Mouse (Mus musculus) spleen, adult 2 months (tissue): ENCODE data around the gene Gm20388.

Experiments used
- CTCF ChIP-seq: fragments of 200-500 bp; IDR thresholded peaks from 2 replicates; pipeline ENCODE4 v1.5.1; 2011; ENCODE audit warnings: mild to moderate bottlenecking, inconsistent platforms; ENCODE audit not compliant: insufficient read depth, insufficient read length, insufficient replicate concordance; ENCODE audit errors: extremely low read depth
- POLR2A ChIP-seq: fragments of 200-500 bp; IDR thresholded peaks from 2 replicates; pipeline ENCODE4 v1.6.1; 2011; ENCODE audit warnings: low read depth, low read length, inconsistent platforms

DNA sequence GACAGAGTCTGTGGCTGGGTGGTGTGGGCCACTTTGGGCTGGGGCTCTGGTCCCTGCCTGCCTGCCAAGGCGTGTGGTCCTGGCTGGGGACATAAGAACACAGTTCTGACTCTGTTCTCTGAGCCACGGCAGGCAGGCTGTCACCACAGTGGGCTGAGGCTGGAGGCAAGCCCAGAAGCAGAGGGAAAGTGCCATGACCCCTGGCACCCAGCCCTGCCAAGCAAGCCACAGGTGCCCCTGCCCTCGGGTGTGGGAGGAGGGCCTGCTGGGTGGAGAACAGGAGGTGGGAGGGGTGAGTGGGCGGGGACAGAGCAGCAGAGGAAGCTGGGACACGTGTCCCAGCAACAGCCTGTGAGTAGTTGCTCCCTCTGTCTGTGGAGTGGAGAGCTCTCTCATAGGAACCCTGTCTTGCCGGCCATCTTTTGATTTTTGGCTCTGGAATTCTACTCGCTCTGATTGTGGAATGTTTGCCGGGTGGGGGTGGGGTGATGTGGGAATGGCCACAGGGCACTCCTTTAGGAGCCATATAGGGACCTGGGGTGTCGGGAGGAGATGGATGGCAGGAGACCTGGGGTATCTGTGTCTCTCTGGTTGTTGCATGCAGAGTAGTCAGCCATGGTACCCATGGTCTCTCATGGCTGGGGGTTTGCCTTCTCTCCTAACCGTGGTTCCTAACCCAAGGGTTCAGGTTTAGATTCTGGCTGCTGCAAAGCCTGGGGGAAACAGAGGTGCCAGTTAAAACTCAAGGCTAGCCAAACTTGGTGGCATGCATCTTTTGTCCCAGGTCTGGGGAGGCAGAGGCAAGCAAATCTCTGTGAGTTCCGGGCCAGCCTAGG lies 458.4 kb downstream of the Gm20388 start:
- TF ChIP-seq CTCF (peak; percentile 21; the same call in 1 of the 2 replicates), POLR2A (no peak)
